Mouse (Mus musculus): Measurements from ENCODE around the gene Tceanc. TPM values are rescaled to one million over a fixed set of nuclear protein-coding genes. Genes with fewer than 3 reads are reported as not detected.
A peak's percentile ranks its signal among the peaks of the same experiment; 100 is the strongest.

The Tceanc gene
- 5.7 and 9.9 TPM in 2 replicates for polyA plus RNA-seq (2014; fragmentation: Nextera tagmentation; extraction: Ambion mirVana)

DNA sequence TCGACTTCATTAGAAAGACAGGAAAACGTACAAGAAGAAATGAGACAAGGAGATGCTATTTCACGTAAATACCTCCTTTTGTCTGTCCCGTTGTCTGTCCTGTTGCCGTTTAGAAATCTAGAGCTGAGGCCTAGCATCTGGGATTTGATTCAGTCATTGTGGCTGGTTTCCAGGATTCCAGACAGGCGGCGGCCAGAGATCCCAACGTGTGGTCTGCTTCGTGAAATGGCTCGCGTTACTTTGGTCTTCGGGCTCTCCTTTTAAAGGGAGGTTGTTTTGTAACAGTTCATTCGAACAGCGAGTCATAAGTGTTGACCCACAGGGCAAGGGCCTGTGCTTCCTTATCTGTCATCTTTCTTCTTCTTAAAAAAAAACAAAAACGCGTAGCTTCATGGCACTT lies at the start of gene Tceanc:
TSS of gene Tceanc (minus strand) at position 223 of the 400 bp plus-strand sequence.
- Histone ChIP-seq H3K4me3 (ENCODE audit: low read length) (no peak within 1 kb of the TSS), H3K27me3 (ENCODE audit: control insufficient read depth, insufficient read depth, low read length) (no peaks in the 10 kb centered on the region; the same call in 1 of the 2 replicates)
- ATAC-seq (ENCODE audit: low FRiP score, low TSS enrichment), result no peak

DNA sequence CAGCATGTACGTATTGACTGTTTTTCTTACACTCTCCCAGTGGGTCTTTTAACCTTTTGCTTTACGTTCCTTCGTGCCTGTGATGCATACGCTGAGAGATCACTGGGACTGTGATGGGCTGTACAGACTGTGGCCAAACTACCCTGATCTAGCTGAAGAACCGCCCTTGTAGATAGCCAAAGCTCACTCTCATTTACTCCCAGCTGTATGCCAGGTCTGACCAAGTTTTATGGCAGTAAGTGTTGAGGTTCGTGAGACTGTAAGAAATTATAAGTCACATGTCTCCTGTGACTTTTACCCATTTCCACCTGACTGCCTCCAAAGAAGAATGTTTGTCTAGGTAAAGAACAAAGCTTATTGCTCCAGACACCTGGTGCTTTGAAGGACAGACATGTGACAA lies 47.6 kb upstream of the Tceanc start:
- H3K27ac ChIP-seq (ENCODE audit: low read depth, low read length), result no peak overlapping the region
- no peaks in the 10 kb centered on the region for H3K27me3 ChIP-seq (ENCODE audit: control insufficient read depth, insufficient read depth, low read length)
- 82% methylated on average over 6 of the region's 6 CpGs for WGBS
- no peak overlapping the region for H3K4me3 ChIP-seq (ENCODE audit: low read length)
- no peak for ATAC-seq (ENCODE audit: low FRiP score, low TSS enrichment)
- H3K36me3 ChIP-seq (ENCODE audit: control insufficient read depth, insufficient read depth, low read length), result no peaks in the 10 kb centered on the region
- no peak overlapping the region for H3K4me2 ChIP-seq (replicated peaks; ENCODE audit: low read depth, low read length)
- H3K4me1 ChIP-seq (ENCODE audit: control insufficient read depth, insufficient read depth, low read length), result no peaks in the 10 kb centered on the region
- no peak overlapping the region for H3K9ac ChIP-seq (ENCODE audit: low read depth, low read length)
- H3K9me3 ChIP-seq (ENCODE audit: control insufficient read depth, low read length), result no peaks in the 10 kb centered on the region

More for the DNA sequence above, at the start of gene Tceanc:
- no peak within 1 kb of the TSS for H3K4me2 ChIP-seq (replicated peaks; ENCODE audit: low read depth, low read length)
- H3K4me1 ChIP-seq (ENCODE audit: control insufficient read depth, insufficient read depth, low read length), result no peaks in the 10 kb centered on the region
- no peak within 1 kb of the TSS for H3K9ac ChIP-seq (ENCODE audit: low read depth, low read length)
- no peaks in the 10 kb centered on the region for H3K9me3 ChIP-seq (ENCODE audit: control insufficient read depth, low read length)
- no peaks in the 10 kb centered on the region for H3K36me3 ChIP-seq (ENCODE audit: control insufficient read depth, insufficient read depth, low read length)
- no peak within 1 kb of the TSS for H3K27ac ChIP-seq (ENCODE audit: low read depth, low read length)
- 72% methylated on average over 16 of the region's 16 CpGs for WGBS

DNA sequence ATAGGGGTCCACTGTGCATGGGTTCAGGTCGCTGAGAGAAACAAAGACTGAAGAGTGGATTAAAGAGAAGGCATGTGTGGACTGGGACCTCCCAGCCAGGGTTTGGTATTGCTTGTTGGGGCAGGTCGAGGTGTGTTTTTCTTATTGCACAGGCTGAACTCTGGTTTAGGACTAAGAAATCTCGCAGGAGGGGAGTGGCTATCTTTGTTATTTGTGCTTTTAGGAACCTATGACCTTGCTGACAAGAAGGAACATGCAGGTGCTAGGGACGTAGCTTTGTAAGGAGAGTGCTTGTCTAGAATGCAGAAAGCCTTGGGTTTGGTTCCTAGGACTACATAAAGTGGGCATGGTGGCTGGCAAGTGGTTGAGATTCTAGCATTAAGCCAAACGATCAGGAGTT lies 47.0 kb upstream of the Tceanc start:
- Histone ChIP-seq H3K27ac (ENCODE audit: low read depth, low read length) (no peak overlapping the region), H3K27me3 (ENCODE audit: control insufficient read depth, insufficient read depth, low read length) (no peaks in the 10 kb centered on the region)
- ATAC-seq (ENCODE audit: low FRiP score, low TSS enrichment), result no peak

DNA sequence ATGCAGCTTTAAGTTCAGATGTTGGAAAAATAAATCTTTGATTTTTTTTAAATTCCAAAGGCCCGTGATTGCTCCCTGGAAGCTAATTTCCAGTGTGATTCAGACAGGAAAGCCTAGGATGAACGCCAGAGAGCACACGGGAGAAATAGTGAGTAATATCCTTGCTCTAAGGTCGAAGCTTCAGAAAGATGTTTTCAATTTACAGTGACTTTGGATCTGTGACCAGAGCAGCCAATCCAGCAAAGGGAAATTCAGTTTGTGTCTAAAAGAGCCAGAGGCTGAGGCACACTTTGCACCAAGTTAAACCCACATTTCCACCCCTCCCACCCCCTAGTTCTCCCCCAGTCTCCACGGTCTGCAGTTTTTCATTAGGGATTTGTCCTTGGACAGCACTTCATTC lies 46.5 kb upstream of the Tceanc start:
- Histone ChIP-seq H3K9me3 (ENCODE audit: control insufficient read depth, low read length) (no peaks in the 10 kb centered on the region), H3K27ac (ENCODE audit: low read depth, low read length) (no peak overlapping the region), H3K4me2 (replicated peaks; ENCODE audit: low read depth, low read length) (no peak overlapping the region), H3K36me3 (ENCODE audit: control insufficient read depth, insufficient read depth, low read length) (no peaks in the 10 kb centered on the region), H3K4me1 (ENCODE audit: control insufficient read depth, insufficient read depth, low read length) (no peaks in the 10 kb centered on the region), H3K9ac (ENCODE audit: low read depth, low read length) (no peak overlapping the region), H3K27me3 (ENCODE audit: control insufficient read depth, insufficient read depth, low read length) (no peaks in the 10 kb centered on the region), H3K4me3 (ENCODE audit: low read length) (no peak overlapping the region)
- WGBS, result 73% methylated on average over 5 of the region's 5 CpGs
- ATAC-seq (ENCODE audit: low FRiP score, low TSS enrichment), result no peak

More for the DNA sequence above, 47.0 kb upstream of the Tceanc start:
- no peak overlapping the region for H3K9ac ChIP-seq (ENCODE audit: low read depth, low read length)
- no peaks in the 10 kb centered on the region for H3K4me1 ChIP-seq (ENCODE audit: control insufficient read depth, insufficient read depth, low read length)
- 61% methylated on average over 5 of the region's 5 CpGs for whole genome bisulfite sequencing
- no peak overlapping the region for H3K4me2 ChIP-seq (replicated peaks; ENCODE audit: low read depth, low read length)
- H3K4me3 ChIP-seq (ENCODE audit: low read length), result no peak overlapping the region
- no peaks in the 10 kb centered on the region for H3K36me3 ChIP-seq (ENCODE audit: control insufficient read depth, insufficient read depth, low read length)
- H3K9me3 ChIP-seq (ENCODE audit: control insufficient read depth, low read length), result no peaks in the 10 kb centered on the region

DNA sequence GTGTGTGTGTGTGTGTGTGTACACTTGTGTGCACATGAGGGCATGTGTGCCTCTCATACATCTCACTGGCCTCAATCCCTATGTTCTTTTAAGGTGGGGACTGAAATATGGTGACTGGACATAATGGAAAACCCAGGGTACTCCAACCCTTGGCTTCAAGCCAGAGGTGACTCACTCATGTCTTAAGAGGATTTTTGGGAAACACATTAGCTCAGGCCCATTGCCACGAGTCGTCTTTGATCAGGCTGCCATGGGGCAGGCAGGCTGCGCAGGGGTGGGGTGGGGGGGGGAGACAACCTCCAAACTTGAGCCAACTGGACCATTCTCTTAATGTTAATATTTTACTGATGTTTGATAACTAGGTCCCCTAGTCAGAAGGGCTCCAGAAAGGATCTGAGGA lies 41.0 kb upstream of the Tceanc start:
- Histone ChIP-seq H3K4me1 (ENCODE audit: control insufficient read depth, insufficient read depth, low read length) (no peaks in the 10 kb centered on the region), H3K27me3 (ENCODE audit: control insufficient read depth, insufficient read depth, low read length) (no peaks in the 10 kb centered on the region), H3K9ac (ENCODE audit: low read depth, low read length) (no peak overlapping the region), H3K4me3 (ENCODE audit: low read length) (no peak overlapping the region), H3K4me2 (replicated peaks; ENCODE audit: low read depth, low read length) (no peak overlapping the region), H3K9me3 (ENCODE audit: control insufficient read depth, low read length) (no peaks in the 10 kb centered on the region), H3K27ac (ENCODE audit: low read depth, low read length) (no peak overlapping the region), H3K36me3 (ENCODE audit: control insufficient read depth, insufficient read depth, low read length) (no peaks in the 10 kb centered on the region)
- 0 out of 2 replicates have a peak, but pooled peaks have one; percentile 49 for ATAC-seq (ENCODE audit: low FRiP score, low TSS enrichment)
- WGBS, result 64% methylated on average over 3 of the region's 3 CpGs

DNA sequence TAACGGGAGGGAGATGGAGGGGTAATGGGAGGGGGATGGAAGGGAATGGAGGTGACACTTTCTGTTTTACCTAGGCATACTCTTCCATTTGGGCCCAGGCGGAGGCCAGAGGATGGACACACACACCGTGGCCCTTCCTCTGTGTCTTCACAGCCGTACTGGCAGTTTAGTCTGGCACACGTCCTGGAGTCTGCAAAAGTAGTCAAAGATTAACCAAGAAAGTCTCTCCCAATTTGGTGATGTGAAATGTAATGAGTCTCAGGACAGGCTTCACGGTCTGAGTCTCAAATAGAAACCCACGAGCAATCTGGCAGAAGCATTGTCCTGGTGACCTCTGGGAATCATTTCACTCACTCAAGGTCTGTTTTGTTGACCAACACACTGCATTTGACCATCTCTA lies 34.0 kb upstream of the Tceanc start:
- Histone ChIP-seq H3K27ac (ENCODE audit: low read depth, low read length) (no peak overlapping the region), H3K9me3 (ENCODE audit: control insufficient read depth, low read length) (no peaks in the 10 kb centered on the region), H3K27me3 (ENCODE audit: control insufficient read depth, insufficient read depth, low read length) (no peaks in the 10 kb centered on the region), H3K36me3 (ENCODE audit: control insufficient read depth, insufficient read depth, low read length) (no peaks in the 10 kb centered on the region), H3K4me2 (replicated peaks; ENCODE audit: low read depth, low read length) (no peak overlapping the region), H3K4me3 (ENCODE audit: low read length) (no peak overlapping the region), H3K9ac (ENCODE audit: low read depth, low read length) (no peak overlapping the region), H3K4me1 (ENCODE audit: control insufficient read depth, insufficient read depth, low read length) (no peaks in the 10 kb centered on the region)
- 79% methylated on average over 7 of the region's 7 CpGs for WGBS
- no peak for ATAC-seq (ENCODE audit: low FRiP score, low TSS enrichment)

DNA sequence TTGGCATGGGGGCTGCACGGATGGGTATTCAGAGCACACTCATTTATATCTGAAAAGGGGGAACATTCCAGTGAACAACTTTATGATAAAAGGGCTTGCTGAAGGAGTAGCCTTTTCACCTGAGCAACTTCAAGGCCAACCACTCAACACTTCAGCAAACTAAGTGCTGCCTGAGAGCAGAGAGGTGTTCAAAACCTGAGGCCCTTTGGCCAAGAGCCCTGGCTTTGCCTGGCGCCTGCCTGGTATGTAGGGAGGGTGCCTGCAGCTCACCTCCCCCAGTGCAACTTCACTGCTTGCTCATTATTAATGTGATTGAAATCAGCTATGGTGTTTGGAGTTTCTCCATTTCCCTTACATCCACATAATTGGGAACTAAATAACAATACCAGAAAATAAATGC lies 28.1 kb upstream of the Tceanc start:
- no peak for ATAC-seq (ENCODE audit: low FRiP score, low TSS enrichment)
- Histone ChIP-seq H3K4me3 (ENCODE audit: low read length) (no peak overlapping the region), H3K27me3 (ENCODE audit: control insufficient read depth, insufficient read depth, low read length) (no peaks in the 10 kb centered on the region), H3K9ac (ENCODE audit: low read depth, low read length) (no peak overlapping the region), H3K9me3 (ENCODE audit: control insufficient read depth, low read length) (no peaks in the 10 kb centered on the region), H3K4me2 (replicated peaks; ENCODE audit: low read depth, low read length) (no peak overlapping the region), H3K36me3 (ENCODE audit: control insufficient read depth, insufficient read depth, low read length) (no peaks in the 10 kb centered on the region), H3K4me1 (ENCODE audit: control insufficient read depth, insufficient read depth, low read length) (no peaks in the 10 kb centered on the region), H3K27ac (ENCODE audit: low read depth, low read length) (no peak overlapping the region)
- WGBS, result 73% methylated on average over 2 of the region's 2 CpGs

DNA sequence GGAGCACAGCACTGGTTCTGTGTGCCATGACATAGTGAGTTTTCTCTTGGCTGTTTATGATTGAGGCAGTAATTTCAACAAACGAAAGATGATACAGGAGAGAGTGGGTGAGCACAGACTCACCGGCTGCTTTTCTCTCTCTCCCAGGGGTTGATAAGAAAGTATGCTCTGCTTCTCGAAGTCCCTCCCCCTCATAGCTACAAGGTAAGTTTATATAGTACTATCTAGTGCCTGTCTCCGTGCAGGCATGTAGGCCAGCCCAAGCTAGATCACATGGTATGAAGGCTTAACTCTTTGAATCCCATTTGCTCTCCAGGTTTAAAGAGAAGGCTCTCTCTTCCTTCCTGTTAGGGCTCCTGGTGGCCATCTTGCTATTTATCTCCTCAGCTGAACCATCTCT lies 16.8 kb upstream of the Tceanc start:
- 54% methylated on average over 4 of the region's 4 CpGs for WGBS
- no peak for ATAC-seq (ENCODE audit: low FRiP score, low TSS enrichment)

DNA sequence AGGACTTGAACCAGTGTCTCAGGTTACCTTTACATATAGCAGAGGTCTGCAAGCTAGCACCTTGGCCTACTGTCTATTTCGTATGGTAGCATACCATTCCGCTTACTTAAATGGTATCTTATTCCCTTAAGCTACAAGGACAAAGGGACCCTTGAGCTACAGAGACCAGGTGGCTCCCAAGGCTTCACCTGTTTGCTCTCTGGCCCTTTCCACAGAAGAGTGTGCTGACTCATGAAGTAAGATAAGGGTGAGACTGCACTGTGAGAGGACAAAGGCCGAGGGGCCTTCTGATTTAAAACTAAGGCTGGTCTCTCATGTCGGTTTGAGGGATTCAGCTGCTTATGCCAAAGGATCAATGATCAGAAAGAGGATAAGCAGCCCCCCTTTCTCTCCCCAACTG lies 15.1 kb upstream of the Tceanc start:
- H3K27ac ChIP-seq (ENCODE audit: low read depth, low read length), result no peak overlapping the region
- H3K4me3 ChIP-seq (ENCODE audit: low read length), result no peak overlapping the region
- ATAC-seq (ENCODE audit: low FRiP score, low TSS enrichment), result no peak
- H3K9me3 ChIP-seq (ENCODE audit: control insufficient read depth, low read length), result no peaks in the 10 kb centered on the region
- H3K4me2 ChIP-seq (replicated peaks; ENCODE audit: low read depth, low read length), result no peak overlapping the region
- WGBS, result 81% methylated on average over 4 of the region's 4 CpGs
- H3K36me3 ChIP-seq (ENCODE audit: control insufficient read depth, insufficient read depth, low read length), result no peaks in the 10 kb centered on the region
- no peaks in the 10 kb centered on the region for H3K27me3 ChIP-seq (ENCODE audit: control insufficient read depth, insufficient read depth, low read length)
- H3K9ac ChIP-seq (ENCODE audit: low read depth, low read length), result no peak overlapping the region
- H3K4me1 ChIP-seq (ENCODE audit: control insufficient read depth, insufficient read depth, low read length), result no peaks in the 10 kb centered on the region

More for the DNA sequence above, 16.8 kb upstream of the Tceanc start:
- no peaks in the 10 kb centered on the region for H3K36me3 ChIP-seq (ENCODE audit: control insufficient read depth, insufficient read depth, low read length)
- H3K9me3 ChIP-seq (ENCODE audit: control insufficient read depth, low read length), result no peaks in the 10 kb centered on the region
- H3K27me3 ChIP-seq (ENCODE audit: control insufficient read depth, insufficient read depth, low read length), result no peaks in the 10 kb centered on the region
- H3K9ac ChIP-seq (ENCODE audit: low read depth, low read length), result no peak overlapping the region
- no peak overlapping the region for H3K4me2 ChIP-seq (replicated peaks; ENCODE audit: low read depth, low read length)
- no peak overlapping the region for H3K27ac ChIP-seq (ENCODE audit: low read depth, low read length)
- no peak overlapping the region for H3K4me3 ChIP-seq (ENCODE audit: low read length)
- no peaks in the 10 kb centered on the region for H3K4me1 ChIP-seq (ENCODE audit: control insufficient read depth, insufficient read depth, low read length)
